Mouse (Mus musculus) thymus, adult 2 months (tissue): ENCODE measurements around the gene Rrbp1. TPM values are rescaled to one million over a fixed set of nuclear protein-coding genes. Genes with fewer than 3 reads are reported as not detected.

ENCODE experiments used
- DNase-seq: peaks from one replicate; pipeline ENCODE4 v3.0.0; 2021
- H3K27ac ChIP-seq: fragments of 200-500 bp; 2 replicates; pipeline ENCODE4 v1.5.1; 2012; ENCODE audit warnings: low read length, control low read depth; ENCODE audit not compliant: control insufficient read depth, insufficient read depth
- H3K27me3 ChIP-seq: fragments of 200-500 bp; 2 replicates; pipeline ENCODE4 v1.6.1; 2012; ENCODE audit warnings: mild to moderate bottlenecking, low read length, moderate library complexity, mixed read lengths; ENCODE audit not compliant: control insufficient read depth, insufficient read depth
- H3K36me3 ChIP-seq: fragments of 200-500 bp; 2 replicates; pipeline ENCODE4 v1.6.1; 2012; ENCODE audit warnings: mild to moderate bottlenecking, low read length, moderate library complexity; ENCODE audit not compliant: control insufficient read depth, insufficient read depth
- H3K4me1 ChIP-seq: fragments of 200-500 bp; replicated peaks from 2 replicates; pipeline ENCODE4 v1.6.1; 2012; ENCODE audit warnings: low read length; ENCODE audit not compliant: control insufficient read depth, insufficient read depth
- H3K4me3 ChIP-seq: fragments of 200-500 bp; 2 replicates; pipeline ENCODE4 v1.5.1; 2012; ENCODE audit warnings: mild to moderate bottlenecking, low read length, control low read depth, moderate library complexity; ENCODE audit not compliant: control insufficient read depth, insufficient read depth
- CTCF ChIP-seq: fragments of 200-500 bp; IDR thresholded peaks from 2 replicates; pipeline ENCODE4 v1.5.1; 2012; ENCODE audit warnings: mild to moderate bottlenecking, control low read depth, low read length, moderate library complexity, borderline replicate concordance; ENCODE audit not compliant: control insufficient read depth, poor library complexity, insufficient read depth; ENCODE audit errors: extremely low read depth
- POLR2A ChIP-seq: fragments of 200-500 bp; IDR thresholded peaks from 2 replicates; pipeline ENCODE4 v1.6.1; 2012; ENCODE audit warnings: mild to moderate bottlenecking, low read length, control low read depth, moderate library complexity; ENCODE audit not compliant: control insufficient read depth, poor library complexity, insufficient read depth; ENCODE audit errors: extremely low read depth
- WGBS: fragments of 180-500 bp; shearing (Covaris S2); methylation state at CpG from one replicate; pipeline ENCODE4 v1.1.7; 2018; 5-methylcytosine and 5-hydroxymethylcytosine counted together
- polyA plus RNA-seq: library from polyadenylated mRNA; depleted of rRNA; stranded (reverse); fragments of >200 nt; gene quantifications from 2 replicates; pipeline ENCODE4 v1.2.3, GENCODE M21; 2012

The Rrbp1 gene
- polyA plus RNA-seq, 1 experiment = 33.8 TPM

DNA sequence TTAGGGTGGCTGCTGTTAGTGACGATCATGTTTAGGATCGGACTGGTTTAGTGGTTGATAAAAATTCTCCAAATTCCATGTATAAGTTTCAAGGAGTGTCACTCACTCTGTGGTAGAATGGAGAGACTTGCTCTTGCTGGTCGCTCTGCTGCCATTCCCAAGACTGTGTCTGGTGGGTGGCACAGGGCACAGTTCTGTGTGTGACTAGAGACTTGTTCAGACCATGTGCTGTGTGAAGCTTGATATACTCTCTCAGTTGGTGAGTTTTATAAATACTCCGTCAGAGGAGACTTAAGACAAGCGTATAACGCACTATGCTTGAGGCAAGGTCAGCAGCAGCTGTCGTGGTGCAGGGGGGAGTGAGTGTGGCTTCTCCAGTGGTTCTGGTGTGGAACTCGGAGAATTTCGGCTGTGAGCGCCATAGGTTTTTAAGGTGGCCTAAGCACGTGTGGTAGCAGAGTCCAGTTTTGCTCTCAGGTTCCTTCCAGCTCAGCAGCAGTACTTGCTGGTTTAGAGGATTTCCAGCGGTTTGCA lies 78.7 kb downstream of the Rrbp1 start:
- H3K27ac ChIP-seq = no peak overlapping the region
- TF ChIP-seq CTCF (no peak), POLR2A (no peak)

DNA sequence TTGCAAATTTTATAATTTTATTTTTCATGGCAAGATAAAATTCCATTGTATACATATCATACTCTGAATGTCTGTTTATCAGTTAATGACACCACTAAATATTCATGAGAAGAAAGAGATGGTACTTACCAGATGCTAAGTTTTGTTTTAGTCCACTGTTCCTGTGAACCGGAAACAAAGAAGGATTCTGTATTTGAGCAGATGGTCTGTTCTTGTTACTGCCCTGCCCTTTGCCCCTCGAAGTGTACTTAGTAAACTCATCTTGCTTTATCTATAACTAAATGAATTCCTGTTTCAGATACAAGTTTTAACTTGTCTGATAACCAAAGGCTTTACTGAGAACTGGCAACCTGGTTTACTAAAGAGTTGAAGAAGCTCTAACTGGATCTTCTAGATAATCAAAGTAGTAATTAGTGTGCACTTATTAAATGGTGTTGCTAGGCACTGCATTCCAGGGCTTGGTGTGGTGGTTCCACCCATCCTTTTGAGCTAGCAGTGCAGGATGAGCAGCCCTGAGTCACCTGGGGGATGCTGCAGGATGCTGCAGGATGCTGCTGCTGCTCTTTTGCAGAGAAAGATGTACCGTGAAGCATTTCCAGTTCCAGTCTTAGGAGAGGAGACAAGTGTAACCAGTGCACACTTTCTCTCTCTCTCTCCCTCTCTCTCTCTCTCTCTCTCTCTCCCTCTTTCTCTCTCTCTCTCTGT lies 81.3 kb downstream of the Rrbp1 start:
- no peaks in the 10 kb centered on the region; the same call in 1 of the 2 replicates for H3K4me1 ChIP-seq
- H3K36me3 ChIP-seq = no peaks in the 10 kb centered on the region
- no peak for DNase-seq
- TF ChIP-seq POLR2A = no peak
- no peak for TF ChIP-seq CTCF
- no peak overlapping the region for H3K27ac ChIP-seq
- no peak overlapping the region for H3K4me3 ChIP-seq
- H3K27me3 ChIP-seq = no peaks in the 10 kb centered on the region
- 86% methylated on average over 3 of the region's 3 CpGs for WGBS

More for the DNA sequence above, 78.7 kb downstream of the Rrbp1 start:
- no peak for DNase-seq
- H3K4me3 ChIP-seq = no peak overlapping the region
- no peaks in the 10 kb centered on the region for H3K27me3 ChIP-seq
- no peaks in the 10 kb centered on the region; the same call in 1 of the 2 replicates for H3K4me1 ChIP-seq
- H3K36me3 ChIP-seq = no peaks in the 10 kb centered on the region
- WGBS = 93% methylated on average over 12 of the region's 12 CpGs

DNA sequence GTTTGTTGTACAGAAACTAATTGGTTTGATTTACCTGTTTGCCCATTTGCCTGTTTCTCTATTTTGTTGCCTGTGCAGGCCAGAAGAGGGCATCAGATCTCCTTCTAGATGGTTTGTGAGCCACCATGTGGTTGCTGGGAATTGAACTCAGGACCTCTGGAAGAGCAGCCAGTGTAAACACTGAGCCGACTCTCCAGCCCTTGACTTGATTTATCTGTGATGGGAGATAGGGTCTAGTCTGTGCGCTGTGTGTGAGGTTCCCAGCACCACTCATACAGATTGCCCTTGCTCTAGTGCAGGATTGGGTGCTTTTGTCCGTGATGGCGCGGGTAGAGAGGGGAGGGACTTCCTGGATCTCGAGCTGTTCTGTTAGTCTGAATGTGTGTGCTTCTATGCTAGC lies 85.2 kb downstream of the Rrbp1 start:
- Histone ChIP-seq H3K36me3 (no peaks in the 10 kb centered on the region), H3K4me1 (peaks cover 2% of the 10 kb centered on the region; the same call in 1 of the 2 replicates), H3K27me3 (no peaks in the 10 kb centered on the region), H3K4me3 (no peak overlapping the region), H3K27ac (no peak overlapping the region)
- no peak for DNase-seq
- WGBS = 95% methylated on average over 6 of the region's 6 CpGs
- TF ChIP-seq CTCF = no peak
- TF ChIP-seq POLR2A = no peak

DNA sequence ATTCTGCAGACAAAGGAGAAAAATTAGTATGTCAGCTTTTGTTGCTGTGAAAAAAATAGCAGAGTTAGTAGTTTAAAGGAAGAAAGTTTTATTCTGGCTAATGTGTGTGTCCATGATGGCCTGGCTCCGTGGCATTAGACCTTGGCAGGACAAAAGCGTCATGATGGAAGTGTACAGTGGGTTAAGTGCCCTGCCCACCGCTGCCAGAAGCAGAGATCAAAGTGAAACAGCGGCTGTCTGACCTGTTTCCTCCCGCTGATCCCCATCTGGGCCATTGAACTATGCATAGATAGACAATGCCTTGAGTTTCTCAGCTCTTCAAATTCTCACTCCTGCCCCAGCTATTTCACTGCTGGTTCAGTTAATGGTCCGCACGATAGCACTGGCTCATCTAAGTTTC lies 87.0 kb downstream of the Rrbp1 start:
- TF ChIP-seq POLR2A = no peak
- TF ChIP-seq CTCF = no peak
- no peak for DNase-seq
- no peak overlapping the region for H3K27ac ChIP-seq
- no peak overlapping the region for H3K4me3 ChIP-seq
- H3K27me3 ChIP-seq = no peaks in the 10 kb centered on the region
- 63% methylated on average over 7 of the region's 7 CpGs for WGBS
- no peaks in the 10 kb centered on the region for H3K36me3 ChIP-seq
- peaks cover 2% of the 10 kb centered on the region; the same call in 1 of the 2 replicates for H3K4me1 ChIP-seq

DNA sequence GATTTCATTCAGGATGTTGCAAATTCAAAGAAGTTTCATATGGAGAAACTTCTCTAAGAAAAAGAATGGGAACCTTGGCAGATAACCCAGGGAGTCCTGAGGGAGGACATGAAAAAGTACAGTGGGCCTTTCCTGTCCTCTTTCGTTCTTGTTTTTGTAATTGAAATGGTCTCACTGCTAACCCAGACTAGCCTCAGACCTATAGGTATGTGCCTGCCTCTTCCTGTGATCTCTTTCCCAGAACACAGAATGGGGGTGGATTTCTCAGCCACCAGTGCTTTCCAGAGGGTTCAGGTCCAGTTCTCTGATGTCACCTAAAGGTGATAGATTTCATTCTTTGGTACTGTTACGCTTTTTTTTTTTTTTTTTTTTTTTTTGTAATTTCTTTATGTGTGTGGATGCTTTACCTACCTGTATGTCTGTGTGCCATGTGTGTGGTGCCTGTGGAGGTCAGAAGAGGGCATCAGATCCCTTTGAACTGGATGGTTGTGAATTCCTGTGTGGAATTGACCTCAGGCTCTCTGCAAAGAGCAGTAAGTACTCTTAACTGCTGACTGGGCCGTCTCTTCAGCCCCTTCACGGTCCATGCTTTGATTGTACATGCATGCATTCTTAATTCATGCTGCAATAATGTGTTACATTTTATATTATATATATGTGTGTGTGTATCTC lies 92.1 kb downstream of the Rrbp1 start:
- H3K36me3 ChIP-seq = no peaks in the 10 kb centered on the region
- no peak overlapping the region for H3K27ac ChIP-seq
- WGBS = 93% methylated on average over 4 of the region's 4 CpGs
- H3K4me3 ChIP-seq = no peak overlapping the region
- H3K27me3 ChIP-seq = peaks cover 5% of the 10 kb centered on the region; the same call in 1 of the 2 replicates
- TF ChIP-seq POLR2A = no peak
- no peak for TF ChIP-seq CTCF
- no peak for DNase-seq
- H3K4me1 ChIP-seq = peaks cover 11% of the 10 kb centered on the region

DNA sequence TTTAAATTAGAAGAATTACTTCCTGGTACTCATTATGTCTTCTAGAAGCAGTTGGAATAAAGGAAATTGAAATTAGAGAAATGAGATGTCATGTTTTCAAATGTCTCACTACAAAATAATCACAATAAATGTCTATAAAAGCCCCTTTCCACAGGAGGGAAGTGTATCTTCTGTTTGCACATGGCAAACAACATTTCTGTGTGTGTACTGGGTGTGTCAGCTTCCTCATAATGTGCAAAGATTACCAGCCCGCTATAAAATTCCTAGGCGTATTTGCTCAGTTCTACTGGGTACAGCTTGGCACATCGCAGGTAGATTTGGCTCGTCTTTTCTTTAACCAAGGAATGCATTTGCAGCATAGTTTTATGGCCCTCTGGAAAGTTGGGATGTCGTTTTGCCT lies 93.4 kb downstream of the Rrbp1 start:
- Histone ChIP-seq H3K4me1 (peaks cover 11% of the 10 kb centered on the region), H3K4me3 (no peak overlapping the region)

More for the DNA sequence above, 93.4 kb downstream of the Rrbp1 start:
- peaks cover 5% of the 10 kb centered on the region; the same call in 1 of the 2 replicates for H3K27me3 ChIP-seq
- H3K27ac ChIP-seq = no peak overlapping the region
- WGBS = 94% methylated on average over 5 of the region's 5 CpGs
- no peaks in the 10 kb centered on the region for H3K36me3 ChIP-seq
- no peak for DNase-seq
- TF ChIP-seq POLR2A (no peak), CTCF (no peak)
